ENCODE assay signal across 8 mouse cellular contexts in the genomic region with DNA sequence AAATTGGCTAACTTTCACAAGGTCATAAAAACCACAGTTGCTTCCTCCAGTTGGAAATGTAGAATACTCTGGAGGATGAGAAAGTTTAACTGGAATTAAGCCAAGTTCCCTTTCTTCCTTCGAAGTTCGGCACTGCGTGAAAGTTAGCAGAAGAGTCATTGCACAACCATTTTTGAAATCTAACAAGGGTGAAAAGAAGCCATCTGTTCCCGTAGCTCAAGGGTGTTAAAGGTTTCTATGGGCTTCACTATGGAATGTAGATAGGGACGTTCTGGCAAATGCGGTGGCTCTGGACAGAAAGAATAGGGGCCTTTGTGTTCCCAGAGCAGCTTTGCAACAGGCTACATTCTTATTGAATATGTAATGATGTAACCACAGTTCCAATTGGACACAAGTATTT. TPM values are rescaled to one million over a fixed set of nuclear protein-coding genes. Genes with fewer than 3 reads are reported as not detected.
A peak's percentile ranks its signal among the peaks of the same experiment; 100 is the strongest.
DNase-seq lines count a peak whose midpoint lies in the region; ATAC-seq and TF ChIP-seq lines count a peak whose summit lies in the region.

No protein-coding gene starts in this region.

- DNase-seq in A20 (ENCODE audit: low read depth, low spot score) = peak; percentile 15
- DNase-seq in testis, postnatal 10 days (ENCODE audit: low spot score) = peak; percentile 46
- no peak for DNase-seq in B cell, adult 2 months
- DNase-seq in cerebellum, adult 11 months = no peak

- 6% methylated on average over 6 of the region's 6 CpGs for WGBS in heart, embryonic 14.5 days
- WGBS in liver, embryonic 16.5 days (ENCODE audit: insufficient replicate concordance) = 40% methylated on average over 6 of the region's 6 CpGs

- H3K9ac ChIP-seq in heart, embryonic 14.5 days (ENCODE audit: low read length) = peak overlapping the region; percentile 97
- H3K9ac ChIP-seq in liver, embryonic 16.5 days (ENCODE audit: low read depth, low read length) = no peak overlapping the region

- TF ChIP-seq POLR2A in bone marrow macrophage, adult 2 months (IDR thresholded peaks at IDR 0.05; ENCODE audit: borderline replicate concordance, low read depth, low read length) = no peak

- no peaks in the 10 kb centered on the region for H3K27me3 ChIP-seq in heart, embryonic 14.5 days (ENCODE audit: control insufficient read depth, insufficient read depth, low read length)
- peaks cover 48% of the 10 kb centered on the region for H3K27me3 ChIP-seq in liver, embryonic 16.5 days (ENCODE audit: control insufficient read depth, insufficient read depth, low read depth, low read length)

- peak overlapping the region; percentile 100 for H3K27ac ChIP-seq in bone marrow macrophage, adult 2 months (ENCODE audit: insufficient read depth, low read depth, low read length)
- H3K27ac ChIP-seq in heart, embryonic 14.5 days (replicated peaks in 1 of 2; ENCODE audit: control insufficient read depth in 1 of 2, insufficient read depth in 1 of 2, low read depth in 2 of 2, low read length in 2 of 2) = peak overlapping the region; percentile 98 to 99
- no peak overlapping the region for H3K27ac ChIP-seq in liver, embryonic 16.5 days (ENCODE audit: low read length)

- no peaks in the 10 kb centered on the region for H3K9me3 ChIP-seq in heart, embryonic 14.5 days (ENCODE audit: control insufficient read depth, low read length)
- no peaks in the 10 kb centered on the region for H3K9me3 ChIP-seq in liver, embryonic 16.5 days (replicated peaks; ENCODE audit: control insufficient read depth, low read length)

- H3K4me1 ChIP-seq in bone marrow macrophage, adult 2 months (ENCODE audit: control insufficient read depth, insufficient read depth, low read length) = peaks cover 22% of the 10 kb centered on the region
- H3K4me1 ChIP-seq in heart, embryonic 14.5 days (ENCODE audit: control insufficient read depth in 2 of 2, insufficient read depth in 2 of 2, low read length in 2 of 2) = peaks cover 12 to 19% of the 10 kb centered on the region in 2 experiments
- H3K4me1 ChIP-seq in liver, embryonic 16.5 days (ENCODE audit: control insufficient read depth, low read depth, low read length) = peaks cover 16% of the 10 kb centered on the region

- no peak for TF ChIP-seq CTCF in bone marrow macrophage, adult 2 months (IDR thresholded peaks at IDR 0.05; ENCODE audit: low read depth, low read length)

- ATAC-seq in heart, embryonic 14.5 days (ENCODE audit: insufficient number of reproducible peaks, insufficient read depth, low FRiP score, low read depth) = no peak
- no peak for ATAC-seq in liver, embryonic 16.5 days (ENCODE audit: low read depth)
- no peak for ATAC-seq in inflammation-experienced regulatory T-cells, adult 6 months

- H3K4me3 ChIP-seq in bone marrow macrophage, adult 2 months (ENCODE audit: insufficient read depth, low read length) = peak overlapping the region; percentile 80
- H3K4me3 ChIP-seq in heart, embryonic 14.5 days (ENCODE audit: control insufficient read depth in 1 of 2, insufficient read depth in 1 of 2, low read depth in 1 of 2, low read length in 2 of 2) = peak overlapping the region; percentile 88 to 94
- peak overlapping the region; percentile 65 for H3K4me3 ChIP-seq in liver, embryonic 16.5 days (ENCODE audit: low read depth, low read length)

- H3K4me2 ChIP-seq in heart, embryonic 14.5 days (ENCODE audit: low read length) = peak overlapping the region; percentile 66
- H3K4me2 ChIP-seq in liver, embryonic 16.5 days (ENCODE audit: low read depth, low read length) = peak overlapping the region; percentile 71

- peaks cover 51% of the 10 kb centered on the region for H3K36me3 ChIP-seq in heart, embryonic 14.5 days (ENCODE audit: control insufficient read depth, insufficient read depth, low read length)
- no peaks in the 10 kb centered on the region for H3K36me3 ChIP-seq in liver, embryonic 16.5 days (ENCODE audit: control insufficient read depth, insufficient read depth)

RNA-seq across cellular contexts. Expression of a gene that starts 2.2 kb away (rescaled TPM):
- 1,643 and 1,732 TPM in 2 replicates for polyA plus RNA-seq in bone marrow macrophage, adult 2 months (2012; ENCODE audit: insufficient read depth, insufficient read length, missing spikeins)
- 998 and 1,081 TPM in 2 replicates for polyA plus RNA-seq in heart, embryonic 14.5 days (2014; fragmentation: Nextera tagmentation; extraction: Ambion mirVana)
- polyA plus RNA-seq in liver, embryonic 16.5 days (2015; fragmentation: Nextera tagmentation; extraction: Ambion mirVana) = 81.1 and 83.2 TPM in 2 replicates
- 100 to 1,000 TPM; 319 to 903 (median 331) TPM for polyA plus RNA-seq in inflammation-experienced regulatory T-cells, adult 6 months (2017; shearing (Covaris generic))

RNA-seq across cellular contexts. Expression of a gene that starts 31.5 kb away (rescaled TPM):
- polyA plus RNA-seq in bone marrow macrophage, adult 2 months (2012; ENCODE audit: insufficient read depth, insufficient read length, missing spikeins) = 3.9 and 6.9 TPM in 2 replicates
- 10.0 and 11.8 TPM in 2 replicates for polyA plus RNA-seq in heart, embryonic 14.5 days (2014; fragmentation: Nextera tagmentation; extraction: Ambion mirVana)
- polyA plus RNA-seq in liver, embryonic 16.5 days (2015; fragmentation: Nextera tagmentation; extraction: Ambion mirVana) = 3.2 and 3.6 TPM in 2 replicates
- polyA plus RNA-seq in inflammation-experienced regulatory T-cells, adult 6 months (2017; shearing (Covaris generic)) = 10 to 100 TPM; 14.5 to 17.6 (median 15.4) TPM

Comparison
In these comparisons a context has a peak if more than half of its experiments do, and no peak if none do; other contexts are left out.
1. DNase-seq: peak in A20 (single experiment) and testis, postnatal 10 days (single experiment); none in B cell, adult 2 months (0 of 2) and cerebellum, adult 11 months (single experiment).
2. Peak in every context shown above with its lines, with median percentiles within 50 percentile points of each other: H3K4me3 ChIP-seq.